Mouse (Mus musculus) T-helper 17 cell (primary cell): ENCODE measurements at regions not wholly inside any gene's neighbourhood (a gene's known extent, or its start where the extent isn't known, plus 50 kb on each side); places are given as distances from the start of the nearest gene placed in this dataset.
"Not testable (repeated sequence)": the region's sequence is repeated elsewhere in the genome, so short reads cannot be mapped to it uniquely, and the experiment has no call there.

ENCODE experiments used
- in situ Hi-C, 2 experiments: fragments of 300-600 bp; cut with MboI, MseI; formaldehyde crosslinking; loops; 1 replicate in 1 of 2; 2 replicates in 1 of 2; pipeline ENCODE4 v1.15.1; 2025; ENCODE audit warnings: high pct_unique_total_duplicates in 2 of 2

DNA sequence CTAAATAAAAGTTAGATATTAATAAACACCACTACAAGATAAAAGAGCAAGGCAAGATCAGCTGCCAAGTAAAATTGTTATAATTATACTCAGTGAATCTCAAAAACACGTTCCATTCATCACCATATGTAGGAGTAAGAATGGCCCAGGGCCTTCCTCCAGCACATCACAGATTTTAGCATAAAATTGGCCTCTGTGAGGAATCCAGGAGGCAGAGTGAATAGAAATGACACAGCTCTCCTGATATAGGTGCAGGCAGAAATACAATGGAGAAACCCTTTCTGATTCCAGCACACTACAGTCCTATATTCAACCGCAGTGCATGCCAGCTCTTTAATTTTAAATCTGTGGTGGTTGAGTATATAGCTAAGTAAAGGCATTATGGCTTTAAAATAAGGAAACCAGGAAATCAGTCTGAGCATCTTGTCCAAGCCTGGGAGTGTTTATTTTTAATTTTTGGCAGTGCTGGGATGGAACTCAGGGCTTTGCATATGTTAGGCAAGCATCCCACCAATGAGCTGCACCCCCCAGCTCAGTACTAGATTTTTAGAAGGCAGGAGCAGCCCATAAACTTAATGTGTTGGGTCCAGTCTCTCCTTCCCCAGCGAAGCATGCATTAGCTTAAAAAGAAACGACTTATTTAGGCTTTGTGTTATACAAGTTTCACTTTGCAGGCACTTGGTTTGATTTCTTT is 158.3 kb upstream of the Ptprz1 start:
- in situ Hi-C loops, result no loop called here

DNA sequence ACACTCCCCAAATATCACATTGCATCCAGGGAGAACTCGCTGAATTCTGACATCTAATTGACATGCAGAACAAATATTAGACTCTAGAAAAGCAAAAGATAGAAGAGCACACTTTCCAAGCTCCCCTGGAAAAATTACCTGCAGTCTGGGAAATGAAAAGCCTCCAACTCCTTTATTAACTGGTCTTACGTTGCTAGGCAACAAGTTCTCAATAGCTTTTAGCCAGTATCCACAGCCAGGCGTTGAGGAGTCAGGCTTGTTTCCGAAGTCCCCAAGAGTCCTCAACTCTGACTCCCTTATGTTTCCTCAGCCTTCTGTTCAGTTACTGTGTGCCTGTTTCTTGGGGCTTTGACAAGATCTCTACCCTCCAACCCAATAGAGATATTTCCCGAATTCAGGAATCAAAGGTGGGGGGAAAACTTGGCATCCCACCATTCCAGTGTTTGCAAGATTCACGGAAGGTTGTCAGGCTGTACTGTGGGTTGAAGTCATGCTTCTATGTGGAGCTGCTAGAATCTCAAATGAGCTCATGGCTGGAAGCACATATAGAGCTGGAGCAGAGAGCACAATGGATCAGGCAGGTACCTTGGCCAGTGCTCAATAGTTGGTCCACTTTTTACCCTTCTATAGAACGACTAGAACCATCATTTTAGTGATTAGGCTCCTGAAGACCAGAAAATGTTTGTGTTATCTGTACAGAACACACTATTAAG is 159.0 kb upstream of the Ptprz1 start:
- in situ Hi-C loops, result no loop called here

DNA sequence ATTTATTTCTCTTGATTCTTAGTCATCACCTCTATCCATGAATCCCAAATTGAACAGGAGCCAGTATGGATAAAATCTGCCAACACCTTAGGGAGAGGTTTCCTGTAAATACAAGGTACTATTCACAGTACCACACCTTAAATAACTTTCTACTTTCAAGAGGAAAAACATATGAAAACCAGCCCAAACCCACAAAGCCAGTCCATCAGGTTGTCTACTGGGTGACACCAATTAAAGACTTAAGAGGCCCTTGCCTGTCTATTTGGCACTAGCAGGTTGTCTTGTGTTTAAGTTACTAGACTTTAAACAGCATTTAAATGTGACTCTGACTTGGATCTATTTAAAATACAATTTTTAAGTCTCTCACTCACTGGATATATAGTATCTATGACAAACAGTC is 177.1 kb upstream of the Ptprz1 start:
- in situ Hi-C loops, result no loop called here

DNA sequence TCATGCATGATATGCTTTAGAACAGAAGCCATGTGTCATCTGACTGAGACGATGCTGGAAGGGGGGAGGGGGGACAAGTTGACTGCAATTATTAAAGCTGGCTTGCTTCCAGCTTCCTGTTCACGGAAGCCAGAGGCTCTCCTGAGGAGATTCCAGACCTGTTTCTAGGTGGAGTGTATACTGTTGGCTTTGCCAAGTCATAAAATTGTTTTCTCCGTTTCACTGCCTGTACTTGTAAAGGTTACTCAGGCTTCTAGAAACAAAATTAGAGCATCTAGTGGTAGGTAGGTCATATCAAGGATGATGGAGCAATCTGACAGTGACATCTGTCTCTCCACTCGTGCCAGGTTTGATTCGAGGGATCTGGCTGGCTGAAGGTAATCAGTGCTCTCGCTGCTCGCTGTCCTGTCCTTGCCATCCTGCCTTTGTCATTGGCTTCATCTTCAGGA is 186.6 kb upstream of the Ptprz1 start:
- in situ Hi-C loops, result no loop called here

DNA sequence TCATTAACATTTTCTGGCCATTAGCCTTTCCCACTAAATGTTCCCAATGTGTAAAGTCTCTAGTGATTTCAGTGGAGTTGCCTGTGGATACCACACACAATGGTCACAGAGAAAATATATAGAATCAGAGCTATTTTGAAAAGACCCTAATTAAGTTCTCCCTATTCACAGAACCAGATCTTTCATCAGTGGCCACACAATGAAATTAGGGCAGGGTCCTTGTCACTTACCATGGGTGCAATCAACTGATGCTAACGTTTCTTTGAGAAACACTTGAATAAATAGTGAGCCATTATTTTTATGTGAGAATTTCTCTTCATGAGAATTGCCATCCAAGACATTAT is 200.7 kb upstream of the Ptprz1 start:
- in situ Hi-C loops, result no loop called here

DNA sequence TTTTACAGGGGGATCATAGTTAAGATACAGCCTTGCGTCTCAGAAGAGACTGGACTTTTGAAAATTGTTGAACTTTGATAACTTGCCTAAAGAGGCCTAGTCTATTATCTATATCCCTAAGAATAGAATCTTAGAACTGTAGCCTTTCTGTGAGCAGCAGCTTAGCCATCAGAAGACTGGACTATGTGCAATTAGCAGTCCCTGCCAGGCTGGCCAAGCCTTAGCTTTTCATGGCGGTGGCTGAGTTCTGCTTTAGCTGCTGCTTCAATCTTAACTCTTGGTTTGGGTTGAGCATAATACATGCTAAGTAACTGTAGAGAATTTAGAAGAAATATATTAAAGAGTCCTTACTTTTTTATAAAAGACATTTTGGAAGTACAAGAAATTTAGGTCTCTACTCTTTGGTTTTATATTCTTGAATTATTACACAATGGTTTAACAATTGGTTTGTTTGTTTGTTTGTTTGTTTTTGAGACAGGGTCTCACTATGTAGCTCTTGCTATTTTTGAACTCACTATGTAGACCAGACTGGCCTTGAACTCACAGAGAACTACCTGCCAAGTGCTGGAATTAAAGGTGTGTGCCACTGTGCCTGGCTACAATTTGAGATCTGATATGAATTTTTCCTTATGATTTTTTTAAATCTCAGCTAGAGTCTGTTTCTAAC is 201.2 kb upstream of the Ptprz1 start:
- in situ Hi-C loops, result no loop called here

DNA sequence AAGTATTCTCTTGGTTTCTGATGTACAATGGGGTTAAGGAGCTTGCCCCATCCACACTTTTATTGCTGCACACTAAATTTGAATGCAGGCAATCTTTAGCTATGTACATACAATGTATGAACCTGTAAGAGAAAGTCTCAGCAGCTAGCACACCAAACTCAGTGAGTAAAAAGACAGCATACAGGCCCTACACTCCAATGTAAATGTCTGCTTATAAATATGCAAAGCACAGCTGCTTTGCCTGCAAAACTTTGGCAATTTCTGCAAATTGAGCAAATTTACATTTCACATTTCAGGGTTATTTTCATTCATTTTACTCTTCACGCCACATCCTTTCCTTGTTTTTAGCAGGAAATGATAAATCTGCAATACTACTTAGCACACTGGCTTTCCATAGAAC is 203.8 kb upstream of the Ptprz1 start:
- in situ Hi-C loops, result no loop called here

DNA sequence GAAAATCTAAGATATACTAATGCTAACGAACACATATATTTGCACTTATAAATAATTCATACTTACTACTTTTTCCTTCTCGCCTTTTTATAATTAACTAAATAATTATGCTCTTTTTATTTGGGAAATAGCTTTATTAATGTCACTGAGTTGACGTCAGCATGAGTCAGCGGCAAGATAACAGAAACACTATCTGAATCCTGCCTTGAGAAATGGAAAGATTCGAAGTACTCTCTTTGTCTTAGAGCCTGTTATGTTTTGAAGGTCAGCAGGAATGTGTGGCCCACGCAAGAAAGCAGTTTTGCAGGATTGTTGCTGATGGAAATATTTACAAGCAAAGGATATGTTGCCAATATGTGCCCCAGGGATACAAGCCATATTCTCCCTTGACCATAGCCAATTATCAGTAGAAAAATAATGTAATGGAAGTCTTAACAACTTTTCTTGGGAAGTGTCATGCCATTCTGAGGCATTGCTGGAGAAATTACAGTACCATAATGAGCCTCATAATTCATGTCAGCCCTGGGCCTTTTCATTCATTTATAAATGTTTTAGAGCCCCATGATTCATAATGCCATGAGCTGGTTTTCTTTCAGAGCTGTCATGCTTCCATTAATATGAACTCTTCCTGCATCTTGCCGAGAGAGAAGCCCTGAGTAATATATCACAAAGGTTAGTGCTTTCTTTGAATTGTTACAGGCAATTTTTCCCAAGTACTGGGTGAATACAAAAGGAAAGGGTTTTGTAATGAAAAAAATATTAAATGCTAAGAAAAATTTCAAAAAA is 206.9 kb upstream of the Ptprz1 start:
- in situ Hi-C loops, result no loop called here

DNA sequence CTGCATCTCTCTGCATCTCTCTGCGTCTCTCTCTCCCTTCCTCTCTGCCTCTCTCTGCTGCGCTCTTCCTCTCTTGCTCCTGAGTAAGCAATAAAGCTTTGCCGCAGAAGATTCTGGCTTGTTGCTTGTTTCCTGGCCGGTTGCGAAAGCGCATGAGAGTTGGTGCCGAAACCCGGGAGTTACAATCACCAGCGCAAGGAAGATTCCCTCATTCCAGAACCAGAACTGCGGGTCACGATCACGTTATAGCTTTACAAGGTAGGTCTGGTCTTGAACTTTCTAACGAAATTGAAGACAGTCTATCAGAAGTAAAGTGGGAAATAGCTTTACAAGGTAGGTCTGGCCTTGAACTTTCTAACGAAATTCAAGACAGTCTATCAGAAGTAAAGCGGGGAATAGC is 217.9 kb upstream of the Ptprz1 start:
- in situ Hi-C loops, result not testable (repeated sequence)

DNA sequence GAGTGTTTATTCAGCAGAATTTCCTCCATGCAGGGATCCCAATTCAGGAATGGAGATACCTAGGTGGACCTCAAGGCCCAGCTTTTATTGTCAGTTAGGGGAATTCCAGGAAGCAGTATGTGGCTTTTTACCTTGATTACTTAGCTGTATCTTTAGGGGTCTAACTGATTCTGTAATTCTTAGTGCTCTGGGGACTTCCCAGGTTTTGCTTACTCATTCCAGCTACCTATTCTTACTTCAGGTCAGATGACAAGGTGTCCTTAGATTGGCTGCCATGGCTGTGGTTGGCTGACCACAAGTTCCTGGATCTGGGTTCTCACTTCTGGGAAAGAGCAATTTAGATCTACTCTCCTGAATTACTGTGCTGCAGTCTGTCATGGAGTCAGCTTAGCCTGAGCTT is 235.2 kb upstream of the Ptprz1 start:
- in situ Hi-C loops, result no loop called here

DNA sequence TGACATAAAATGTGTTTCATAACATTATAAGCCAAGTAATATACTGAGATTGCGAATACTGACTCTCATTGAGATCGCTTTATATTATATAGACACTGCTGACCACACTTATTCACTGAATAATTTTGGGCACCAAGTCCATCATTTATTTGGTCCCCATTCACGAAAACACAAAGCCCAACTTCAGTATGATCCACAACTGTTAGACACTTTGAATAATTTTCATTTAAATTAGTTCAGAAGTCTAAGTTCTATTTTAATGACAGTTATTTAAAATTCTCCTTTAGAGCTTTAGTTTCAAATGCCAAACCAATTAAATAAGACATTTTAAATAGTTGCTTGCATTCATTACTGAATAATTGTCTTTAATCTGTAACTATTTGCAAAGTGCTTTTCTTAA is 240.2 kb upstream of the Ptprz1 start:
- in situ Hi-C loops, result loop anchor here in 1 of 2 experiments (10.0 kb wide), 1 partner anchor 1430 kb away; no protein-coding TSS in a partner anchor

DNA sequence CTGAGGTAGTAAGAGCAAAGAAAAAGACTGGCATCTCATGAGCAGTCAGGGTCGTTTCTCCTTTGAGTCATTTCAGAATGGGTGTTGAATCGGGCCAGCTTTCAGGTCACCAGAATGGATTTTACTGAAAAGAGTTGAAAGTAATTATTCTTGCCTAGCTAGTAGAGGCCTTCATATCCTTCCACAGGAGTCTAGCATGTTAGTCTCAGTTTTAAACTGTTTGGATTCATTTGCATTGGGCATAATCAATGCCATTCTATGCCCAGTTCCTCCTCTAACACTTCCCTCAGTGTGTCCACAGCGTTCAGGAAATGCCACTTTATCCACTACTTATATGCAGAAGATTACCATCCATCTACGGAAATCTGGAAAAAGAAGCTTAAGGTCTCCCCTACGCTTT is 240.6 kb upstream of the Ptprz1 start:
- in situ Hi-C loops, result loop anchor here in 1 of 2 experiments (10.0 kb wide), 1 partner anchor 1430 kb away; no protein-coding TSS in a partner anchor

DNA sequence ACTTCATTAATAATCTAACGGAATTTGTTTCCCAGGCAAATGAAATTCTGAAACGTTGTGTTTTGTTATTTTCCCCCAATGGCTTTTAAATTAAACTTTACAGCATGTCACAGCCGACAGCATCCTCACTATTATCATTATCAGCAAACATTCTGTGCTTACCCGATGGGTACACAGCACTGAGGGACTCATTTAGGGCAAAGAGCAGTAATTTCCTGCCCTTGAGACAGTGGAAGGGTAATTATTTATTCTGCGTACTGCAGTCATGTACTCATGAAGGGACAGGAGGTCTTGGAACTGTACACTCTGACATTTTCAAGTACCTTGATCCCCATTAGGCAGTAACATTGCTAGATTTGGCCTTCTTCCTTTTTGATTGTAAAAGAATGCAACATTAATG is 235.5 kb upstream of the Fam3c start:
- in situ Hi-C loops, result no loop called here

DNA sequence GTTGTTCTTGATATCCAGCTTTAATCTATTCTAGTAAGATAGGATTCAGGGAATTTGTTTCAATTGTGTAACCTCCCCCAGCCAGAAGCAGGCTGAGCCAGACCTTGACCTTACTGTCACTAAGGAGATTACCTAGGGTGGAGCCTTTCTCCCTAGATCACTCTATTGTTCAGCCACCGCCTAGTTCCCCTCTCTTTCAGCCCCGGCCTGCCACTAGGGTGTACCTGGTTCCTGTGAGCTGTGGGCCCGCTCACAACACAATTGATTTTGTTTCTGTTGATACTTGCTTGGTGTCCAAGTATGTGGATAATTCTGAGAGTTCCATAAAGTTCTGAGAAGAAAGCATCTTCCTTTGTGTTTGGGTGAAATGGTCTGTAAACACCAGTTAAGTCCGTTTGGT is 228.8 kb upstream of the Fam3c start:
- in situ Hi-C loops, result no loop called here

DNA sequence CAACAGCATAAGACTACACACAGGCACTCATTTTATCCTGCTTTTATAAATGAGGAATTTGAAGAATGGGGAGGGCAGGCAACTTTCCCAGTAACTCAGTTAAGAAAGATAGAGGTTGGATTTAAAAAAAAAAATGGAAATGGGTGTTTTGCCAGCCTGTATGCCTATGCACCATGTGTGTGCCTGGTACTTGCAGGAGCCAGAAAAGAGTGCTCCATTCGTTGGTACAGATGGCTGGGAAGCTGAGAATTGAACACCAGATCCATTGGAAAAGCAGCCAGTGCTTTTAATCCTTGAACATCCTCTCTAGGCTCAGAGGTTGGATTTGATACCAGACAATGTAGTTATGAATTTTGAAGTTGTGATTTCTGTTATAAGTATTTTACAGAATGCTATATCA is 216.9 kb upstream of the Fam3c start:
- in situ Hi-C loops, result no loop called here

DNA sequence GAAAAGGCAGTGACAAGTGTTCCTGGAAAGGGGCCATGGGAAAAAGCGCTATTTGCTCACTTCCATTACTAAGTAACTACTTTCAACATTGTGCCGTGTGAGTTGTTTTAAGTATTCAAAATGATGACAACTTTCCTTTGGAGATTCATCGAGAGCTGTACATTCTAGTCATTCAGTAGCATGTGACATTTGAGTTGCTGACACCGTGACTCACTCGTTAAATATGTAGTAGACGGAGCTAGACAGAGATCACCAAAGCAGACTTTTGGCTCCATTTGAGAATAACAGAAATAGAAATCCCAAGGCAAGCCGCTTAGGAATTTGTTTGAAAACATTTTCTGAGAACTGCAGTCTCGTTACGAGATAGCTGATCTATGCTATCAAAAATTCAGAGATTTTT is 211.8 kb upstream of the Fam3c start:
- in situ Hi-C loops, result no loop called here

DNA sequence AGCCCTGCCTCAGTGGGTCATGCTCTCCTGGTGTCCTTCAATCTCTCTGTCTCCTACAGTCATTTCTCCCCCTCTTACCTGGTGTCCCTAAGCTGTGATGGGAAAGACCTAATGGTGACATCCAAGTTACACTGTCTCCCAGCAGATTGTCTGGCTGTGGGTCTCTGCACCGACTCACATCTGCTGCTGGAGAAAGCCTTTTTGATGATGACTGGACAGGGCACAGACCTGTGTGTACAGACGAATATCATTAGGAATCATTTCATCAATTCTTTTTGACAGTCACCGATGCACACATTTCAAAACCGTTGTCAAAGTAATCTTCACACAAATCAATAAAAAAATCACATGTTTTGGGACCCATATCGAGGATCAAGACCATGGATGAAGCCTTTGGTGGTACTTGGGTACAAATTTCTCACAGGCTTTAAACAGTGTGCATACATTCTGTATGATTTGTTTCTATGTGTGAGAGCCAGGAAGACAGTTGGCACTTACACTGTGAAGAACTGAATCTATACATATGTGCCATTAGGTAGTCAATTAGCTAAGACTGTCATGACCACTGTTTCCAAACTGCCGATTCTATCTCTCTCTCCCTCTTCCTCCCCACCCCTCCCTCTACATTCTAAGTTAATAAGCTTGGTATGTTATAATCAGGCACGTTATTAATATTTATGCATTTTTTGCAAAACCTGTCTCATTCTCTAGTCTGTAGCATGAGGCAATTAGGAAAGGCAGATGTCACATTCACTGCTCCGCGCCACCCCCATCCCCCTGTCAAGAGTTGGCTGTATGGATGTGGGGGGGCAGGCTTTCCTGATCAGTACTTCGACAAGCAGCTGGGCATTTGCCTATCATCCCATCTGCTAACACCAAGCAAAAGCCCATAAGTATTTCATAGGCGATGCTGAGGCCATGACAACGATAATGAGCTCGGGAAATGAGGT is 192.5 kb upstream of the Fam3c start:
- in situ Hi-C loops, result no loop called here

DNA sequence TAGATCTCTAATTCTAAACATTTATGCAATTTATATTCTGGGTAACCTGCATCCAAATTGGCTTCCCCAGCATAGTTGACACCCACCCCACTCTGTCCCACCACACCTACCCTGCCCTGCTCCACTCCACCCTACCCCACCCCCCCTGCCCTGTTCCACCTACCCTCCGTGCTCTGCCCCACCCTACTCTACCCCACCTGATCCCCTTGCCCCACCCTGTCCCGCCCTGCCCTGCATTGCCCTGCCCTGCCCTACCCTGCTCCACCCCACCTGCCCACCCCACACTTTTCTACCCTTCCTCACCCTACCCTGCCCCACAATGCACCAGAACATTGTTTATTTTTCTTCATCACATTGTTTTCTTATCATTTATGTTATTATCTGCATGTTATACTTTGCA is 185.6 kb upstream of the Fam3c start:
- in situ Hi-C loops, result no loop called here

DNA sequence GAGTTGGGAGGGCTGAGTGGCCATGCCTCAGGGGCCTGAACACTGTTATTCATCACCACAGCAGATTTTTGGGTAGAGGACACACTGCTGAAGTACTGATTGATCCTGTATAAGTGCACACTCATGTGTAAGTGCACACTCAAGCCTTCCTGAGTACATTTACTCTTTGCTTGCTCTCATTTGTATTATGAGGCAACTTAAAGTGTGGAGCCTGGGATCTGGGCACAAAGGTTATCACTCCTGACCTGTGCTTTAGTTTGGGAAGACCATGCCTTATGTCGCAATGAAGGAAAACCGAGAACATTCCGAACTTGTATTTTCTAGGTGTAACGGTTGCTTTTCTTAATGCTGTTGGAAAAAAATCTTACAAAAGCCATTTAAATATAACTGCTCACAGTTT is 182.2 kb upstream of the Fam3c start:
- in situ Hi-C loops, result no loop called here

DNA sequence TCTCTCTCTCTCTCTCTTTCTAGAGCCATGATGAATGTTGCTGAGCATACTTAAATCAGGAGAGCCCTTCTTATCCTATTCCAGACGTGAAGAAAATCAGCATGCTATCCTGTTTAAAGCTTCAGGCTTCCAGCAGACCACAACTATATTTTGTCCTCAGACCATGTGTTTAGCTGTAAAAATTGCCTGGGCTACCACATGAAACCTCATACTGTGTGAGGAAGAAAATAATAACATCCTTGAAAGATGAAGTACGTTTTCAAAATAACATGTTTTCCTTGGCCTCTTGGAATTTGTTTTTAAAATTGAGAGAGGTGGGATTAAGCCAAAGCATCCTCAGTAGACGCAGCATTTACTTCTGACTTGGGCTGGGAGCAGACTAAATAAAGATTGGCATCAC is 168.3 kb upstream of the Fam3c start:
- in situ Hi-C loops, result no loop called here
